In the genomic region with DNA sequence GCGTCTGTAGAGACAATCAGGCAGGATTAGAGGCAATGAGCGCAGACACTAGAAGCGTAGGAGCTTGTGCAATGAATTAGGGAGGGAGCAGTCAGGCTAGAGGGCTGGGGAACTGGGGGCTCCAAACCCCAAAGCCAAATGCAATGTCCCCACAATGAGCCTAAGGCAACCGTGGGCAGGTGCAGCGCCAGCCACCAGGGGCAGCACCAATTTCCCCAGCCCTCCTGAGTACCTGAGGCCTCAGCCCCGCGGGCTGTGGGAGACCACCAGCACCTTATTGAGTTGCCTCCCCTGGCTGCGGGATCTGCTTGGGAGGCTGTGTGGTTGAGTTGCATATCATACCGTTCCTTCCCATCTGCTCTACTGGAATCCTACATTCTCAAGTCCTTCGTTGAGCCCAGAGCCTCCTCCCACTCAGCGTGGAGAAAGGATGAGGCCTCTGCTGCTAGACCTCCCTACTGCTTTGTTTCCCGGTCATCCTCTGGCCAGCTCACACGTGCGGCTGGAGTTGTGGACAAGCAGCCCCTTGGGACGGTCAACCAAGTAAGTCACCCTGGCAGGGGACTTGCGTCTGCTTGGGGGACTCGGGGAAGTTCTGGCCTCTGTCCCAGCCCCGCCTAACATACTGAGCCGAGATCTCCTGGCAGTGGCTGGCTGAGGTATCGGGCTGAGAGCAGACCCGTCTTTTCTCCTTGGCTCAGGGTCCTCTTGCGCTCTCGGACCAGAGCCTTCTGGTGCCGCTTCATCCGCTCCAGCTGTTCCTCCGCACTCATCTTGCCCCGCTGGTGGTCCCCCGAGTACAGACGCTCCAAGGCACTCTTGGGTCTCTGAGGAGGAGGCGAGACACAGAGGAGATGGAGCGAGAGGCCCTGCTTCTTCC, we compare ENCODE assay signal across 14 mouse cellular contexts. TPM values are rescaled to one million over a fixed set of nuclear protein-coding genes. Genes with fewer than 3 reads are reported as not detected.
DNase-seq lines count a peak whose midpoint lies in the region; ATAC-seq and TF ChIP-seq lines count a peak whose summit lies in the region.
"Had no signal": no experiment of that assay in that cellular context is flagged by ENCODE, and none has a peak within 500 bp of the region (broad histone marks: within the 10 kb centered on the region; RNA-seq: fewer than 3 reads in every experiment).

No protein-coding gene starts in this region.

- no peak overlapping the region for H3K4me2 ChIP-seq in kidney, postnatal 0 days (ENCODE audit: low read length)
- 0 out of 2 replicates have a peak overlapping the region, but pooled peaks have one; percentile 2 for H3K4me2 ChIP-seq in lung, postnatal 0 days (replicated peaks; ENCODE audit: low read depth, low read length)
- H3K4me2 ChIP-seq: hindbrain, embryonic 13.5 days; midbrain, embryonic 15.5 days had no signal

- WGBS in cerebellum, adult 2 months: 30% methylated on average over 31 of the region's 31 CpGs
- WGBS in kidney, postnatal 0 days: 71% methylated on average over 31 of the region's 31 CpGs
- WGBS in lung, postnatal 0 days: 56% methylated on average over 31 of the region's 31 CpGs

- DNase-seq in cerebellum, adult 2 months: no peak
- DNase-seq in cerebellum, adult 9-11 months: no peak
- no peak for DNase-seq in kidney, postnatal 0 days (ENCODE audit: low spot score)
- no peak for DNase-seq in kidney, postnatal 25 days
- DNase-seq in lung, postnatal 0 days (ENCODE audit: low spot score): peak; percentile 39
- DNase-seq in lung, postnatal 36 days: no peak
- DNase-seq in ovary, postnatal 36 days (ENCODE audit: low spot score): no peak
- DNase-seq: adrenal gland, adult 8-10 months; cerebellum, adult 9-10 months; thymus, postnatal 25 days had no signal

- no peak for ATAC-seq in kidney, postnatal 0 days (replicated peaks; ENCODE audit: low FRiP score, low read depth)
- ATAC-seq in lung, postnatal 0 days: peak; percentile 53
- peak; percentile 18; the same call in 1 of the 2 replicates for ATAC-seq in megakaryocyte progenitor cell, adult 5-6 weeks (replicated peaks; ENCODE audit: poor library complexity)
- ATAC-seq: midbrain, embryonic 15.5 days had no signal

- no peaks in the 10 kb centered on the region for H3K27me3 ChIP-seq in cerebellum, adult 2 months (ENCODE audit: control insufficient read depth, insufficient read depth, low read length)
- no peaks in the 10 kb centered on the region for H3K27me3 ChIP-seq in kidney, postnatal 0 days (ENCODE audit: insufficient read depth, low read length)
- no peaks in the 10 kb centered on the region for H3K27me3 ChIP-seq in lung, postnatal 0 days (replicated peaks; ENCODE audit: insufficient read depth, low read length)
- H3K27me3 ChIP-seq: hindbrain, embryonic 13.5 days; midbrain, embryonic 15.5 days had no signal

- H3K36me3 ChIP-seq in kidney, postnatal 0 days (ENCODE audit: insufficient read depth, low read length): no peaks in the 10 kb centered on the region
- no peaks in the 10 kb centered on the region for H3K36me3 ChIP-seq in lung, postnatal 0 days (ENCODE audit: insufficient read depth, low read length)
- H3K36me3 ChIP-seq: midbrain, embryonic 15.5 days had no signal

- no peak for TF ChIP-seq EP300 in lung, postnatal 0 days (IDR thresholded peaks at IDR 0.05)

- no peak overlapping the region for H3K27ac ChIP-seq in cerebellum, adult 2 months (ENCODE audit: insufficient read depth, low read length)
- H3K27ac ChIP-seq in kidney, postnatal 0 days: no peak overlapping the region
- no peak overlapping the region for H3K27ac ChIP-seq in lung, postnatal 0 days (ENCODE audit: low read length)
- H3K27ac ChIP-seq: hindbrain, embryonic 13.5 days; midbrain, embryonic 15.5 days had no signal

- TF ChIP-seq CTCF in cerebellum, adult 2 months (IDR thresholded peaks at IDR 0.05; ENCODE audit: borderline replicate concordance, insufficient read depth, low read depth, low read length): peak; percentile 18; the same call in 1 of the 2 replicates
- TF ChIP-seq CTCF in kidney, postnatal 0 days (IDR thresholded peaks at IDR 0.05; ENCODE audit: low read depth): peak; percentile 41
- peak; percentile 40; the same call in 1 of the 2 replicates for TF ChIP-seq CTCF in lung, postnatal 0 days (IDR thresholded peaks at IDR 0.05)

- no peaks in the 10 kb centered on the region for H3K4me1 ChIP-seq in cerebellum, adult 2 months (ENCODE audit: control insufficient read depth, insufficient read depth, low read length)
- H3K4me1 ChIP-seq in kidney, postnatal 0 days (replicated peaks; ENCODE audit: insufficient read depth, low read length): no peaks in the 10 kb centered on the region
- no peaks in the 10 kb centered on the region for H3K4me1 ChIP-seq in lung, postnatal 0 days (ENCODE audit: insufficient read depth, low read depth, low read length)

- no peak for TF ChIP-seq POLR2A in cerebellum, adult 2 months (IDR thresholded peaks at IDR 0.05; ENCODE audit: borderline replicate concordance, insufficient read depth, low read length)

- H3K9me3 ChIP-seq in kidney, postnatal 0 days (replicated peaks; ENCODE audit: low read length): no peaks in the 10 kb centered on the region
- no peaks in the 10 kb centered on the region for H3K9me3 ChIP-seq in lung, postnatal 0 days (ENCODE audit: low read length)
- H3K9me3 ChIP-seq: G1E; hindbrain, embryonic 13.5 days; midbrain, embryonic 15.5 days had no signal

- H3K4me3 ChIP-seq in cerebellum, adult 2 months (replicated peaks; ENCODE audit: insufficient read depth, low read depth, low read length): peak overlapping the region; percentile 5
- H3K4me3 ChIP-seq in kidney, postnatal 0 days (replicated peaks; ENCODE audit: low read depth, low read length): no peak overlapping the region
- no peak overlapping the region for H3K4me3 ChIP-seq in lung, postnatal 0 days (ENCODE audit: low read depth, low read length)
- H3K4me3 ChIP-seq: hindbrain, embryonic 13.5 days; midbrain, embryonic 15.5 days had no signal

- H3K9ac ChIP-seq in kidney, postnatal 0 days (ENCODE audit: low read depth, low read length): peak overlapping the region; percentile 28; the same call in 1 of the 2 replicates
- H3K9ac ChIP-seq in lung, postnatal 0 days (replicated peaks; ENCODE audit: low read depth): no peak overlapping the region
- H3K9ac ChIP-seq: hindbrain, embryonic 13.5 days; midbrain, embryonic 15.5 days had no signal

RNA-seq across cellular contexts. Expression of a gene that starts 50.2 kb away (rescaled TPM):
- 0.79 and 1.2 TPM in 2 replicates for polyA plus RNA-seq in cerebellum, adult 2 months (2012; rRNA removed)
- 0.61 and 0.86 TPM in 2 replicates for polyA plus RNA-seq in kidney, postnatal 0 days (2015; fragmentation: Nextera tagmentation; extraction: Ambion mirVana)
- polyA plus RNA-seq in lung, postnatal 0 days (2015; fragmentation: Nextera tagmentation; extraction: Ambion mirVana): 0.10 and 0.85 TPM in 2 replicates
- total RNA-seq in megakaryocyte progenitor cell, adult 5-6 weeks (2015): 1.6 and 1.8 TPM in 2 replicates
- 0.83 and 2.2 TPM in 2 replicates for total RNA-seq in megakaryocyte progenitor cell, adult 5-6 weeks (2017)
- polyA plus RNA-seq: G1E had no signal
